Mouse (Mus musculus) CH12.LX (cell line): Measurements from ENCODE around the gene Krtap16-3. TPM values are rescaled to one million over a fixed set of nuclear protein-coding genes. Genes with fewer than 3 reads are reported as not detected.

ENCODE experiments used
- DNase-seq: peaks from one replicate; pipeline ENCODE4 v3.0.0-alpha.2; 2013; ENCODE audit errors: extremely low read depth
- H3K27ac ChIP-seq: 2 replicates; pipeline ENCODE4 v1.5.1; 2012; ENCODE audit warnings: low read depth, mild to moderate bottlenecking, control low read depth, moderate library complexity; ENCODE audit not compliant: insufficient read depth
- H3K27me3 ChIP-seq: replicated peaks from 2 replicates; pipeline ENCODE3; 2012; ENCODE audit warnings: inconsistent platforms
- H3K36me3 ChIP-seq, 2 experiments: replicated peaks in 1 of 2; 2 replicates each; pipeline versions ENCODE3 to v1.6.1; 2012; ENCODE audit warnings: inconsistent platforms in 1 of 2, low read length in 1 of 2, mild to moderate bottlenecking in 1 of 2, mixed read lengths in 1 of 2, moderate library complexity in 1 of 2; ENCODE audit not compliant: control insufficient read depth in 1 of 2, insufficient read depth in 1 of 2
- H3K4me1 ChIP-seq, 2 experiments: 2 replicates each; pipeline ENCODE4 v1.6.1; 2012; ENCODE audit warnings: inconsistent platforms in 1 of 2, moderate library complexity in 1 of 2; ENCODE audit not compliant: insufficient read depth in 2 of 2, control insufficient read depth in 1 of 2
- H3K4me2 ChIP-seq: 2 replicates; pipeline ENCODE4 v1.6.1; 2012; ENCODE audit warnings: low read depth, mild to moderate bottlenecking, control low read depth; ENCODE audit not compliant: poor library complexity, insufficient read depth, severe bottlenecking
- H3K4me3 ChIP-seq, 3 experiments: fragments of 150-350 bp in 1 of 3; sonication (generic) in 1 of 3; replicated peaks in 1 of 3; 2 replicates each; pipeline versions ENCODE3 to v1.5.1; 2011 to 2012; ENCODE audit warnings: low read depth in 2 of 3, low read length in 2 of 3, mild to moderate bottlenecking in 2 of 3, moderate library complexity in 2 of 3, control low read depth in 1 of 3, improper control_type of control experiment in 1 of 3, inconsistent platforms in 1 of 3, mixed read lengths in 1 of 3; ENCODE audit not compliant: poor library complexity in 1 of 3
- H3K79me2 ChIP-seq: replicated peaks from 2 replicates; pipeline ENCODE4 v1.6.1; 2012; ENCODE audit warnings: mild to moderate bottlenecking, moderate library complexity; ENCODE audit not compliant: control insufficient read depth, poor library complexity, insufficient read depth, severe bottlenecking; ENCODE audit errors: extremely low read depth
- H3K9ac ChIP-seq: 2 replicates; pipeline ENCODE4 v1.6.1; 2012; ENCODE audit warnings: low read depth, mild to moderate bottlenecking, control low read depth, moderate library complexity; ENCODE audit not compliant: insufficient read depth
- H3K9me3 ChIP-seq: replicated peaks from 2 replicates; pipeline ENCODE3; 2012; ENCODE audit warnings: low read length, inconsistent platforms, mixed read lengths
- BHLHE40 ChIP-seq: IDR thresholded peaks from 2 replicates; pipeline ENCODE4 v1.6.1; 2011; ENCODE audit warnings: mild to moderate bottlenecking, low read depth, low read length, improper control_type of control experiment
- CHD1 ChIP-seq: IDR thresholded peaks from 2 replicates; pipeline ENCODE4 v1.6.1; 2012; ENCODE audit warnings: low read depth, low read length, improper control_type of control experiment, inconsistent platforms
- CTCF ChIP-seq, 2 experiments: IDR thresholded peaks in 1 of 2; conservative IDR thresholded peaks in 1 of 2; 2 replicates each; pipeline ENCODE4 v1.5.1; 2011 to 2012; ENCODE audit warnings: low read depth in 2 of 2, low read length in 2 of 2, improper control_type of control experiment in 1 of 2, inconsistent platforms in 1 of 2, mild to moderate bottlenecking in 1 of 2, moderate library complexity in 1 of 2
- GABPA ChIP-seq: IDR thresholded peaks from 2 replicates; pipeline ENCODE4 v1.6.1; 2012; ENCODE audit warnings: low read depth, low read length, improper control_type of control experiment, inconsistent platforms; ENCODE audit not compliant: insufficient replicate concordance
- KAT2A ChIP-seq: IDR thresholded peaks from 2 replicates; pipeline ENCODE4 v1.6.1; 2012; ENCODE audit warnings: low read length, improper control_type of control experiment, inconsistent platforms; ENCODE audit not compliant: insufficient replicate concordance
- MAFK ChIP-seq: IDR thresholded peaks from 2 replicates; pipeline ENCODE4 v1.6.1; 2011; ENCODE audit warnings: low read length, improper control_type of control experiment; ENCODE audit not compliant: insufficient replicate concordance
- MAX ChIP-seq: IDR thresholded peaks from 2 replicates; pipeline ENCODE4 v1.6.1; 2011; ENCODE audit warnings: low read length, improper control_type of control experiment
- MAZ ChIP-seq: IDR thresholded peaks from 2 replicates; pipeline ENCODE4 v1.6.1; 2012; ENCODE audit warnings: low read depth, mild to moderate bottlenecking, inconsistent platforms, low read length, improper control_type of control experiment, moderate library complexity
- MEF2A ChIP-seq: IDR thresholded peaks from 2 replicates; pipeline ENCODE4 v1.6.1; 2014; ENCODE audit warnings: low read depth, mild to moderate bottlenecking, inconsistent platforms, low read length, improper control_type of control experiment, borderline replicate concordance
- MXI1 ChIP-seq: IDR thresholded peaks from 2 replicates; pipeline ENCODE4 v1.6.1; 2011; ENCODE audit warnings: mild to moderate bottlenecking, low read depth, low read length, improper control_type of control experiment
- MYC ChIP-seq: IDR thresholded peaks from 2 replicates; pipeline ENCODE4 v1.6.1; 2011; ENCODE audit warnings: low read depth, mild to moderate bottlenecking, improper control_type of control experiment, low read length
- NELFE ChIP-seq: IDR thresholded peaks from 2 replicates; pipeline ENCODE4 v1.6.1; 2011; ENCODE audit warnings: low read depth, low read length, improper control_type of control experiment
- NRF1 ChIP-seq: IDR thresholded peaks from 2 replicates; pipeline ENCODE4 v1.6.1; 2014; ENCODE audit warnings: low read depth, mild to moderate bottlenecking, inconsistent platforms, low read length, improper control_type of control experiment, moderate library complexity
- PAX5 ChIP-seq: IDR thresholded peaks from 2 replicates; pipeline ENCODE4 v1.6.1; 2012; ENCODE audit warnings: low read length, inconsistent platforms, mixed read lengths
- POLR2A ChIP-seq: IDR thresholded peaks from 2 replicates; pipeline ENCODE4 v1.6.1; 2011; ENCODE audit warnings: low read depth, mild to moderate bottlenecking, improper control_type of control experiment, low read length
- RCOR1 ChIP-seq: conservative IDR thresholded peaks from 2 replicates; pipeline ENCODE4 v1.6.1; 2012; ENCODE audit warnings: low read depth, mild to moderate bottlenecking, inconsistent platforms, low read length, improper control_type of control experiment
- SIN3A ChIP-seq: IDR thresholded peaks from 2 replicates; pipeline ENCODE4 v1.6.1; 2012; ENCODE audit warnings: low read length, improper control_type of control experiment, inconsistent platforms
- SMC3 ChIP-seq: IDR thresholded peaks from 2 replicates; pipeline ENCODE4 v1.6.1; 2011; ENCODE audit warnings: low read depth, low read length, improper control_type of control experiment
- TBP ChIP-seq: conservative IDR thresholded peaks from 2 replicates; pipeline ENCODE4 v1.6.1; 2011; ENCODE audit warnings: low read depth, low read length, improper control_type of control experiment
- TCF12 ChIP-seq: IDR thresholded peaks from 2 replicates; pipeline ENCODE4 v1.6.1; 2014; ENCODE audit warnings: low read depth, mild to moderate bottlenecking, inconsistent platforms, low read length, improper control_type of control experiment
- ZMIZ1 ChIP-seq: IDR thresholded peaks from 2 replicates; pipeline ENCODE4 v1.6.1; 2012; ENCODE audit warnings: low read depth, mild to moderate bottlenecking, inconsistent platforms, low read length, improper control_type of control experiment
- ZNF384 ChIP-seq: IDR thresholded peaks from 2 replicates; pipeline ENCODE4 v1.6.1; 2012; ENCODE audit warnings: low read depth, low read length, improper control_type of control experiment, inconsistent platforms
- dilution Hi-C: fragments of 300-500 bp; cut with MboI; formaldehyde crosslinking; loops from 2 replicates; pipeline ENCODE4 v1.14.3; 2020; ENCODE audit warnings: low sequenced_read_pairs; ENCODE audit not compliant: extremely low pct_unique_long_range_greater_than_20kb, extremely low pct_ligation_motif_present
- in situ Hi-C: fragments of 300-500 bp; cut with MboI; formaldehyde crosslinking; loops from 3 replicates; pipeline ENCODE4 v1.14.3; 2019; ENCODE audit warnings: low sequenced_read_pairs, low pct_ligation_motif_present, low pct_unique_long_range_greater_than_20kb, mixed read lengths
- polyA plus RNA-seq: library from polyadenylated mRNA; unstranded; fragments of >175 nt; gene quantifications from 2 replicates; pipeline ENCODE4 v1.2.1, GENCODE M21; 2012; ENCODE audit warnings: low read depth; ENCODE audit not compliant: insufficient read length
- total RNA-seq, 2 experiments: library from RNA; depleted of rRNA; stranded (reverse); fragments of 300-350 nt in 1 of 2; fragments of >200 nt in 1 of 2; gene quantifications; 2 replicates each; pipeline ENCODE4 v1.2.3; 2012 to 2014

Gene Krtap16-3
- total and polyA plus RNA-seq, 3 experiments, result not detected

DNA sequence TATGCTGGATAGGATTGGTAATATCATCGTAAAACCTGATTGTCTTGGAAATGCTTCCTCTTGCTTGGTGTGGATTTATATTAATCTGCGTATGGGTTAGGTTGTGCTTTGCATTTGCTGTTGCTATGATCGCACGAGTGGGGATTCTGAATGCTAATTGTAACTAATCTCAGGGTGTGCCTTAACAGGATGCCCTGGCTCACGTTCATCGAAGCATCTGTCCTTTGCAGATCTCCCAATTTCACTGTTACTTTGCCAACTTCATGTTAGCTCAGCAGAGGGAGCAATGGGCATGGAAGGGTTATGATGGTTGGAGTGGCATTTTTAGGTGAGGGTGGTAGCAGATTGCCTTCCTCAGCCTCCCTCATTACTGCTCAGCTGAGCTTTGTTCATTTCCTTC lies 21.6 kb downstream of the Krtap16-3 start:
- H3K4me2 ChIP-seq, result no peak overlapping the region
- no peak overlapping the region for H3K4me3 ChIP-seq
- no peaks in the 10 kb centered on the region for H3K79me2 ChIP-seq
- H3K27ac ChIP-seq, result no peak overlapping the region
- TF ChIP-seq MAZ, result no peak
- TF ChIP-seq NELFE, result no peak
- no peak for TF ChIP-seq MXI1
- no peak for TF ChIP-seq KAT2A
- TF ChIP-seq MYC, result no peak
- TF ChIP-seq MAFK, result no peak
- no peak for TF ChIP-seq TCF12
- no peak for TF ChIP-seq MEF2A
- TF ChIP-seq RCOR1, result no peak
- TF ChIP-seq CTCF (conservative IDR thresholded peaks at IDR 0.05 in 1 of 2, IDR thresholded peaks at IDR 0.05 in 1 of 2; ENCODE audit: low read depth in 2 of 2, low read length in 2 of 2), result no peak
- no peak for TF ChIP-seq ZNF384
- no peak for TF ChIP-seq BHLHE40
- TF ChIP-seq TBP, result no peak
- TF ChIP-seq NRF1, result no peak
- TF ChIP-seq POLR2A, result no peak
- no peak for TF ChIP-seq MAX
- no peak for TF ChIP-seq ZMIZ1
- no peak for TF ChIP-seq PAX5
- no peak for TF ChIP-seq SIN3A
- no peak for TF ChIP-seq SMC3
- in situ Hi-C loops (no loop called here), dilution Hi-C loops (no loop called here)
- no peaks in the 10 kb centered on the region for H3K36me3 ChIP-seq
- no peak overlapping the region for H3K9ac ChIP-seq
- H3K27me3 ChIP-seq, result no peaks in the 10 kb centered on the region
- no peaks in the 10 kb centered on the region for H3K4me1 ChIP-seq
- DNase-seq, result no peak
- H3K9me3 ChIP-seq, result peaks cover 42% of the 10 kb centered on the region

DNA sequence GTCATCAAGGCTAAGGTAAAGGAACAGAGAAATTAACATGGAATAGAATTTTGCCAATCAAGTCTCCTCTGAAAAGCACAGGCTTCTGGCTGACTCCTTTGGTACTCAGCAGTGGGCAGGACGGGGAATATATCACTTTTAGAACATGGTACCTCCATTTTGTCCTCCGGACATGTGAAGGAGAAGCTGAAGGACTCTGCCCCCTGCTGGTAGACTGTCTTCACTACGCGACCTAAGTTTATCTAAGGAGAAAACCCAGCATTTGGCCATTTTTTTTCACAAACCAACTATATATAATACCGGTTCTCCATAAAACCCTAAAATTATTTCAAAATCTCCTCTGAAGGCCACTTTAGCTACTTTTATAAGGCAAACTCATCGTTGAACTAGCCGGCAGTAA lies 24.4 kb downstream of the Krtap16-3 start:
- H3K27me3 ChIP-seq, result no peaks in the 10 kb centered on the region
- H3K9ac ChIP-seq, result no peak overlapping the region
- no peak overlapping the region for H3K4me2 ChIP-seq
- H3K79me2 ChIP-seq, result no peaks in the 10 kb centered on the region
- no peaks in the 10 kb centered on the region for H3K4me1 ChIP-seq
- no peak overlapping the region for H3K4me3 ChIP-seq
- no peak overlapping the region for H3K27ac ChIP-seq
- H3K36me3 ChIP-seq, result no peaks in the 10 kb centered on the region
- in situ Hi-C loops, result no loop called here
- TF ChIP-seq MAZ (no peak), CTCF (conservative IDR thresholded peaks at IDR 0.05 in 1 of 2, IDR thresholded peaks at IDR 0.05 in 1 of 2; ENCODE audit: low read depth in 2 of 2, low read length in 2 of 2) (peak in 1 of 2 experiments; percentile 33; a peak in 2 of 4 replicates), CHD1 (no peak), MYC (no peak), GABPA (no peak)
- H3K9me3 ChIP-seq, result peaks cover 48% of the 10 kb centered on the region
- peak; percentile 6 for DNase-seq
- dilution Hi-C loops, result no loop called here
